Mouse (Mus musculus): ENCODE measurements around the gene Ctso.
A peak's percentile ranks its signal among the peaks of the same experiment; 100 is the strongest.

Gene Ctso

DNA sequence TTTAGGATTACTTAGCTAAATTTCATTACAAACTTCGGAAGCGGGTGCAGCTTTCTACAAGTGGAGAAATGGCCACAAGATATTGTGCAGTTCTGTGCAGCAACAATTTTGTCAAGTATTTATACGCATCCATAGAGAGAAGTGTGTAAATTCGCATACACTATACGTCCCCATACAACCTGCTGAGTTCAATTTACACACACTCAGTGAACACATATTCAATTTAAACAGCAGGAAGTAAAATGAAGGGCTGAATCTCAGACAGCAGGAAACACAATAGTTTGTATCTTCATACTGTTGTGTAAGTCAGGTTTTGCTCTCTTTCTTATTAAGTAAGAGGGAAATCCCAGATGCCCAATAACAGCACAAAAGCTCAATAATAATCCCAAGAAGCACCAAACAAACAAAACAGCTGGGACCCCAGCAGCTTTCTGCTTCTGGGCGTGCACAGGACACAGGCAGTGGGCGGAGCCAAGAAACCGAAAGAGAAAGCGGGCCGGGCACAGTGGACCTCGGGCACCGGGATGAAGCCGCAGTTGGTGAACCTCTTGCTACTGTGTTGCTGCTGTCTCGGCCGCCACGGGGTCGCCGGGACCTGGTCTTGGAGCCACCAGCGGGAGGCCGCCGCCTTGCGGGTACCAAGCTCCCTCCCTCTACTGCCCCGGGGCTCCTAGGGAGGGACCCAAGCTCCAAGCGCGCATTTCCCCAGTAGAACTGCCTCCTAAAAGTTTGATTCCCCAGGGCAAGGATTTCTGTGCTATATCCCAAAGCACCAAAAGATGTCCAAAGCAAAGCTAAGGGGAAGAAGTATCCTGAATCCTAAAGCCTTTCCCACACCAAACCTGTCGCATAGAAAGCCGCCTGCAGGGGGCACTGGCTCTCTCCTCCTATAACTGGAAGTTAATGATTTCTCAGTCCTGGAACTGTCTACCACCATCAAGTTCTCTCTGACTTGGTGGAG is at the start of gene Ctso:
Gene Ctso (plus strand): TSS at position 461 of the 961 bp plus-strand sequence.
- peak; percentile 94 to 95 for DNase-seq

- DNase-seq = no peak
These were observed 48.5 kb upstream of the Ctso start for GRCm38 (mm10) chr3:81883916-81884315.

- DNase-seq = no peak
These were observed 46.8 kb upstream of the Ctso start for GRCm38 (mm10) chr3:81885566-81885965.

GRCm38 (mm10) chr3:81889137-81889536 is 43.3 kb upstream of the Ctso start:
- DNase-seq = no peak

DNA sequence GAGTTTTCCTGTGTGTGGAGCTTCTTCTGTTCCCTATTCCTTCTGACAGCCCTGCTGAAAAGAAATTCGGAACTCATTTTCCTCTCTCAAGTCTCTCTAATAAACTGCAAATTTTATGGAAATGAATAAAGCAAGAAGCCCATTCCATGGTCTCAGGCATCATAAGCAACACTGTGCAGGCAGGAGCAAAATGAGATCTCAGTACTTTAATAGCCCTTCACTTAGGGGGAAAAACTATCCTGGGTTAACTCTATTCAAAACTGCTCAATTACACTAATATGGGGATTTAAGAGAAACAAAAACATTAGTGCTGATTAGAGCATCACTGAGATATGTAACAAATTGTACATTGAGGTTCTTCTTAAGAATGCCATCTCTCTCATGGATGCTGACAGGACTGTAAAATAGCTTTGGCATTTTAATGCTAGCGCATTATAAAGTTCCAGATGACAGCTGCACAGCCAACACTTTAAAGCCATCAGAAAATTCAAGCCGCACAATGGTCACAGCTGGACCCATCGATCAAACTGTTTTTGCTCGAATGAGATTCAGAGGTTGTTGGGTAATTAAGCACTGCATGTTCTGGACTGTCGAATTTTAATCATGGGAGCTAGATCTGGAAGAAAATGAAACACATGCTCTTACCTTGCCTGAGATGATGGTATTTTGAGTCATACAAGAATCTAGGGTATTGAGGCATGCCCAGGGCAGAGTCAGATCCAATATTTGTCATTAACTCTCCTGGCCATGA is 21.9 kb upstream of the Ctso start:
- DNase-seq = no peak

DNA sequence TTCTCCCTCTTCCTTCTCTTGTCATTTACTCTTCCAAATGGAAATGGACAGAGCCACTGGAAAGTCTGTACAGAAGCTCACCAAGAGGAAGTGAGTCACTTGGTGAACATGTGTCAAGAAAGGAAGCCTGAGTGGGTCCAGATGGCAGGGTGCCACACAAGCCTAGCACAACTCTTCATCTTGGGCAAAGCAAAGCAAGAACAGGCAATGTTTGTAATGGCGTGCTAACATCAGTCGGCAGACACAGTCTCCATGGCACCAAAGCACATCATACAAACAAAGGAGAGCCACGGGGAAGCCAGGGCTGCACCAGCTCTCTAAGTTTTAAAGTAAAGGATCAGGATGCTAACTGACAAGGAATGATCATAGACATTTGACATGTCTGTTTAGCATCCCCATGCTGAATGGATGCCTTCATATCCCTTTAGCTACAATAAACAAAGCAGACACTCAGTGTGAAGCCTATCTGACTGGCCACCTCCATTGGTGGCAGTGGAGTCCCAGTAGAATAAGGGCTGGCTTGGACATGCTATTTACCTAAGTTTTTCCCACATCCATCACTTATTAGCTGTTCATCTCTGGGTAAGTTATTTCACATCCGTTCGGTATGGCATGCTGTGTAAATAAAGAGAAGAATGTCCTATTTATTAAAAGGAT is 16.2 kb upstream of the Ctso start:
- peak; percentile 10 to 25 for DNase-seq

DNA sequence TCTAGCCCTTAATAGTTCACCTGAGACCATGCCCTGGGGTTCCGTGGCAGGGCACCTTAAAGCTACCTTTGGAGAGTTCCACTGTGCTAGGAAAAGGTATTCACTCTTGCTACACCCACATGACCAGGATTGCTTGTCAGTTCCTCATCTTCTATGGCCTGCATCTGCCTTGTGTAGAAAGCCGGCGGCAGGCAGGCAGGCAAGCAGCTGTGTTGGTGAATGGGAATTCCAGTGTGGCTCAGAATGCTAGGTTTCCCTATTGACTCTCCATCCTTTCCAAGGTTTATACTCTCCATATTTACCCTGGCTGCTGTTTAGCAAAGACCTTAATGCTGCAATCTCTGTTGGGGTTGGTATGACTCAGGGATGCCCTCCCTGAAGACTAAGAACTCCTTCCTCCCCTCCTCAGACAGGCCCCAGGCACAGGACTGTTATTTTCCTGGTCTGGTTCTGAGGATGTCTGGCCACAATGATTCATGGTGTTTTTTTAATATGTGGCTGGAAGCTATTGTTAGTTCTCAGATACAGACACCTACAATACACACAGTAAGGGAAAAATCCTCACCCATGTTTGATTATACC is 15.0 kb upstream of the Ctso start:
- DNase-seq = no peak

DNA sequence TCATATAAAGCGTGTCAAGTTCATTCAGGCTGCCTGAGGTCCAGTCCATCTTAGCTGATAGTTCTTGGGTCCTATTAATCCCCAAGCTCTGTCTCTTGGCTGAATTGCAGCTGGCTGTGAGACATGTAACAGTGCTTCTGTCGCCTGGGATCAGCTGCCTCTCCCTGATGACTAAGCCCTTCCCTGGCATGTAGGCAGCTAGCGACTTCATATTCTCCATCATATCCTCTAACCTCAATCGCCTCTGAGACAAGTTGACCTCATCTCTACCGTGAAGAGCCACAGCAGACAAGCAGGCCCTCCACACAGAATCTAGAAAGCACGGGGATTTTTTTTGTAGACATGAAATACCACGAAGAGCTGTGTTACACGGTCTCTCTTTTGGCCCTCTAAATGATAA is 14.2 kb upstream of the Ctso start:
- DNase-seq = no peak

- no peak for DNase-seq
These were observed 12.7 kb upstream of the Ctso start for GRCm38 (mm10) chr3:81919681-81920080.

GRCm38 (mm10) chr3:81922910-81923309 is 9.5 kb upstream of the Ctso start:
- peak; percentile 6 to 27 for DNase-seq

DNA sequence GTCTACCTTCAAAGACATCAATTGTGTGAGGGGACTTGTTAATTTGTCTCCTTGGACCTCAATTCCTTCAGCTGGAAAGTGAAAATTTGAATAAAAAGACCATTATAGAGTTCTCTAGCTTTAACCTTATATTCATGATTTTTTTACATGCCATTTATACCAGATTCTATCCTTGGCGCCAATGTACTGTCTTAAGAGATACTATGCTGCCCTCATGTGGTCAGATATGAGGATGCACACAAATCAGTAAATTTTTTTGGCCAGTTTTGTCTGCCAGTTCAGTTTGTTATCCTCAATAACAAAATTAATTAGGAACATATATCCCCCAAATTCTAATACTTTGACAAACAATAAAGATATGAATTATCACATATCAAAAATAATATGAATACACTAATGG is 7.5 kb upstream of the Ctso start:
- peak; percentile 73 to 82 for DNase-seq

- no peak for DNase-seq
These were observed 6.5 kb upstream of the Ctso start for GRCm38 (mm10) chr3:81925856-81926255.

- DNase-seq = peak; percentile 54 to 62
These were observed 5.6 kb upstream of the Ctso start for GRCm38 (mm10) chr3:81926764-81927325.

DNA sequence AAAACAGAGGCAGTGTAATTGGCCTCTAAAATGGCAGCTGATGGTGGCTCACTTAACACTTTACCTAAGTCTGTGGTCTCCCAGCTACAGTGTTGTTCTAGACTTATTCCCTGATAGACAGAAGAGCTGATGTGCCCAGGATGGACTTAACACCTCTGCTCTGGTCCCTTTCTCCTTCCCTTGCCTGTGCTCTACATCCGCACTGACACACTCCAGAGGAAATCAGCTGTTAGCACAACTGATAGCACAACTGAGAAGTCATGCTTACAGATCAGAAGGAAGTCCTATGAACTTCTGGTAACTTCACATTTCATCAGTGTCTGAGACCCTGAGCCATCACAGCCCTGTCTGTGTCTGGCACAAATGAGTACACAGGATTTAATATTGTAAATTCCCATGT is 3.3 kb upstream of the Ctso start:
- no peak for DNase-seq

DNA sequence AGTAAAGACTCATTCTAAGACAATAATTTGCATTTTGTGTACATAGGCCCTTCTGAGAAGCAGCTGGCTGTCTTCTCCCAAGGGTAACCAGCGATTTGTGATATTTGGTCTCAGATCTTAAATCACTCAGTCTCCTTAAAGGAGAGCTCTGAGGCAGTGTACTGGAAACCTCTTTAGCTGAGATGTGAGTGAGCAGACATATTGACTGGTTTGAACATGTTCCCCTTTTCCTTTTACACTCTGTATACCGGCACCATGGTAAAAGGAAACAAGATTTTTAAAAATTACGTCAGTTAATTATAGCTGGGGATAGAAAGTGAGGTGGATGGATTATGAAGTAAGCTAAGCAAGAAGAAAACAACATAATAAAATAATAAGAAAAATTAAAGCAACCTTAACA is 706 bp upstream of the Ctso start:
- DNase-seq = no peak

DNA sequence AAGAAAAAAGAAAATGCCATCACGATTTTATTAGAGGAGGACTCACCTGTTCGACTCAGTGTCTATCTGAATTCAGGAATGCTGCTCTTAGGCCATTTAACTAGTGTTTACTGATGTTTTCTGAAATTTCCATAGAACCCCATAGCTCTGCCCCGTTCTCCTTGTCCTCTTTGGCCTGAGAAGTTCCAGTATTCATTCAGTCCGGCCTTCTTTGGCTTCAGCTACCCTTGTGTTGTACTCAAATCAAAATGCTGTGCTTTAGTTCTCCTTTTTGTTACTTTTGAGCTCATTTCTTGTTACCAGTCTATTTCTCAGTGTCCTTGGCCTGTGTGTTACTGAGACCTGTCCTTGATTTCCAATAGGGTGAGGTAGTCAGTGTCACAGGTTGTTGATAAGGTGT is 947 bp downstream of the Ctso start:
- no peak for DNase-seq

DNA sequence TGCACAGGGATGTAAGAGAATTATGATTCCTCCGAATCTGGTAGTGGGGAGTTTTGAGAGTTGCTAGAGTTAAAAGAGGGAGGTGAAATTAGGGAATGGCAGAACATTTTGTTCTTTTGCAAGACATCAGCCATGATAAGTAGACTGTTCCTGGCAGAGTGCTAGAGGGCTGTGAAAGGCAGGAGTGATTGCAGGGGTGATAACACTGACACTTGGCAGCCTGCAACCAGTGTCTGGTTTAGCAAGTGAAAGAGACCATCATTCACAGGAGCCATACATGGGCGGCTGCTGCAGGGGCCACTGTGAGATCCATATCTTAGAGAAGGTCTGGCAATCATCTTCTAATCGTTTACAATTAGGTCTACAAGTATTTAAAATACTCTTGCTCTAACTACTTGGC is 6.5 kb downstream of the Ctso start:
- DNase-seq = no peak

- no peak for DNase-seq
These were observed 9.9 kb downstream of the Ctso start for GRCm38 (mm10) chr3:81942341-81942740.

- DNase-seq = no peak
These were observed 10.7 kb downstream of the Ctso start for GRCm38 (mm10) chr3:81943097-81943496.

DNA sequence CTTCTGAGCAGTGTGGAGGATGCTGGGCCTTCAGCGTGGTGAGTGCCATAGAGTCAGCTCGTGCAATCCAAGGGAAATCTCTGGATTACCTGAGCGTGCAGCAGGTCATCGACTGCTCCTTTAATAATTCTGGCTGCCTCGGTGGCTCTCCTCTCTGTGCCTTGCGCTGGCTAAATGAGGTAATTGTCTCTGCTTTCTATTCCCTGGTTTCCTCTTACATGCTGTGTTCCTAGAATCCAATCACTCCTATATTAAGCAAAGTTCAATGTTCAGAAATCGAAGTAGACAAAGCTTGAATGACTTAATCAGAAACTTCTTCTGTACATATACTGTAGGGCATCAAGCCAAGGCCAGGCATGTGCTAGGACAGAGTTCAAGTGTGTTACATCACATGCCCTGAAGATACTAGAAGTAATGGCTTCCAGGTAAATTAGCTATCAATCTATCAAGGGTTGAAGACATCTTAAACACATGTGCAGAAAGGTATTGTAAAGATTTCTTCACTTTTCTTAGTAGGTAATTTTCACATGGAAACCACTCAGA is 12.5 kb downstream of the Ctso start:
- no peak for DNase-seq

- no peak for DNase-seq
These were observed 16.6 kb downstream of the Ctso start for GRCm38 (mm10) chr3:81949048-81949447.

- DNase-seq = no peak
These were observed 19.4 kb downstream of the Ctso start for GRCm38 (mm10) chr3:81951785-81952184.
